Mouse (Mus musculus) C2C12 (cell line): Measurements from ENCODE around the gene Gm19684.
"Not testable (repeated sequence)": the region's sequence is repeated elsewhere in the genome, so short reads cannot be mapped to it uniquely, and the experiment has no call there.

Experiments used
- CTCF ChIP-seq: IDR thresholded peaks from one replicate; pipeline ENCODE4 v1.5.1; 2011; ENCODE audit not compliant: control insufficient read depth, insufficient read depth, insufficient read length
- USF1 ChIP-seq: IDR thresholded peaks from one replicate; pipeline ENCODE4 v1.6.1; 2011; ENCODE audit warnings: low read depth, mild to moderate bottlenecking, control low read depth, moderate library complexity

- not testable (repeated sequence) for TF ChIP-seq CTCF, USF1
Measured at GRCm38 (mm10) chr17:36157782-36158181, 36.3 kb downstream of the Gm19684 start.
